Comparison of ENCODE assay signal across 23 mouse cellular contexts in genomic region chr1:151366944-151367605, GRCm38 (mm10). TPM values are rescaled to one million over a fixed set of nuclear protein-coding genes. Genes with fewer than 3 reads are reported as not detected.
DNase-seq lines count a peak whose midpoint lies in the region; ATAC-seq and TF ChIP-seq lines count a peak whose summit lies in the region.
"Had no signal": no experiment of that assay in that cellular context is flagged by ENCODE, and none has a peak within 500 bp of the region (broad histone marks: within the 10 kb centered on the region; RNA-seq: fewer than 3 reads in every experiment).

No protein-coding gene starts in this region.

- H3K4me2 ChIP-seq in hindbrain, embryonic 14.5 days (replicated peaks): no peak overlapping the region
- no peak overlapping the region for H3K4me2 ChIP-seq in midbrain, embryonic 11.5 days
- H3K4me2 ChIP-seq in midbrain, postnatal 0 days (ENCODE audit: low read depth, low read length, poor library complexity, severe bottlenecking): no peak overlapping the region
- H3K4me2 ChIP-seq: embryonic facial prominence, embryonic 15.5 days; heart, embryonic 12.5 days; limb, embryonic 12.5 days; liver, embryonic 13.5 days; lung, embryonic 15.5 days; midbrain, embryonic 12.5 days had no signal

- peaks cover 89% of the 10 kb centered on the region for H3K36me3 ChIP-seq in hindbrain, embryonic 14.5 days (replicated peaks; ENCODE audit: control insufficient read depth, insufficient read depth)
- H3K36me3 ChIP-seq in hindbrain, embryonic 10.5 days: peaks cover 94% of the 10 kb centered on the region
- H3K36me3 ChIP-seq in midbrain, embryonic 11.5 days (ENCODE audit: control insufficient read depth, insufficient read depth, low read length): peaks cover 21% of the 10 kb centered on the region; the same call in 1 of the 2 replicates
- peaks cover 32% of the 10 kb centered on the region for H3K36me3 ChIP-seq in midbrain, postnatal 0 days (ENCODE audit: insufficient read depth, low read length)

- no peaks in the 10 kb centered on the region for H3K4me1 ChIP-seq in hindbrain, embryonic 14.5 days (replicated peaks; ENCODE audit: control insufficient read depth, insufficient read depth, low read length)
- no peaks in the 10 kb centered on the region for H3K4me1 ChIP-seq in hindbrain, embryonic 10.5 days (replicated peaks)
- no peaks in the 10 kb centered on the region for H3K4me1 ChIP-seq in midbrain, embryonic 11.5 days (ENCODE audit: control insufficient read depth, insufficient read depth, low read length)
- H3K4me1 ChIP-seq in midbrain, postnatal 0 days (ENCODE audit: insufficient read depth, low read length): no peaks in the 10 kb centered on the region
- H3K4me1 ChIP-seq: embryonic facial prominence, embryonic 15.5 days; forebrain, embryonic 10.5 days; limb, embryonic 12.5 days; liver, embryonic 13.5 days; lung, embryonic 15.5 days; midbrain, embryonic 12.5 days had no signal

- no peaks in the 10 kb centered on the region for H3K27me3 ChIP-seq in hindbrain, embryonic 14.5 days (ENCODE audit: control insufficient read depth, insufficient read depth, low read length)
- no peaks in the 10 kb centered on the region for H3K27me3 ChIP-seq in hindbrain, embryonic 10.5 days (ENCODE audit: insufficient read depth, poor library complexity, severe bottlenecking)
- H3K27me3 ChIP-seq in midbrain, embryonic 11.5 days (ENCODE audit: control insufficient read depth, insufficient read depth, low read length): no peaks in the 10 kb centered on the region
- H3K27me3 ChIP-seq in midbrain, postnatal 0 days (ENCODE audit: insufficient read depth, low read length): no peaks in the 10 kb centered on the region
- H3K27me3 ChIP-seq: embryonic facial prominence, embryonic 15.5 days; heart, embryonic 12.5 days; limb, embryonic 12.5 days; liver, embryonic 13.5 days; lung, embryonic 15.5 days; midbrain, embryonic 12.5 days had no signal

- H3K4me3 ChIP-seq in hindbrain, embryonic 14.5 days (replicated peaks; ENCODE audit: low read length): no peak overlapping the region
- H3K4me3 ChIP-seq in hindbrain, embryonic 10.5 days: no peak overlapping the region
- H3K4me3 ChIP-seq in midbrain, embryonic 11.5 days (ENCODE audit: low read depth, low read length): no peak overlapping the region
- H3K4me3 ChIP-seq in midbrain, postnatal 0 days (ENCODE audit: low read depth, low read length): no peak overlapping the region
- H3K4me3 ChIP-seq: embryonic facial prominence, embryonic 15.5 days; forebrain, embryonic 10.5 days; heart, embryonic 12.5 days; limb, embryonic 12.5 days; liver, embryonic 13.5 days; lung, embryonic 15.5 days; midbrain, embryonic 12.5 days had no signal

- 0 out of 2 replicates have a peak, but pooled peaks have one; percentile 19 for ATAC-seq in hindbrain, embryonic 14.5 days (ENCODE audit: low FRiP score)
- no peak for ATAC-seq in midbrain, embryonic 11.5 days (ENCODE audit: low FRiP score)
- ATAC-seq in midbrain, postnatal 0 days (ENCODE audit: low FRiP score): no peak
- ATAC-seq: CD4-positive, CD25-positive, alpha-beta regulatory T cell, adult 4 months had no signal

- 89% methylated on average over 8 of the region's 8 CpGs for WGBS in hindbrain, embryonic 14.5 days
- WGBS in hindbrain, embryonic 10.5 days: 92% methylated on average over 8 of the region's 8 CpGs
- WGBS in midbrain, embryonic 11.5 days: 87% methylated on average over 8 of the region's 8 CpGs
- 94% methylated on average over 8 of the region's 8 CpGs for WGBS in midbrain, postnatal 0 days

- peak; percentile 45 to 82 for DNase-seq in adrenal gland, adult (ENCODE audit: inconsistent age in 2 of 2, low spot score in 1 of 2)
- DNase-seq in adrenal gland, postnatal 4 days (ENCODE audit: low spot score in 2 of 2): no peak
- no peak for DNase-seq in hindbrain, embryonic 14.5 days (ENCODE audit: low spot score)
- no peak for DNase-seq in hindbrain, embryonic 10.5 days (ENCODE audit: low spot score)
- peak; percentile 76 for DNase-seq in midbrain, embryonic 11.5 days (ENCODE audit: low spot score, missing footprints)
- DNase-seq in midbrain, postnatal 0 days (ENCODE audit: low spot score): no peak
- peak; percentile 12 for DNase-seq in adrenal gland, postnatal 25 days
- DNase-seq in layer of hippocampus, adult 11-12 months (ENCODE audit: low spot score): no peak
- DNase-seq: cerebellum, adult 9-11 months; gastrocnemius, postnatal 36 days; heart, postnatal 36 days; kidney, adult 8-10 months; liver, embryonic 13.5 days; right cerebral cortex, adult 18-20 months; thymus, postnatal 25 days had no signal

- H3K27ac ChIP-seq in hindbrain, embryonic 14.5 days: no peak overlapping the region
- no peak overlapping the region for H3K27ac ChIP-seq in hindbrain, embryonic 10.5 days
- no peak overlapping the region for H3K27ac ChIP-seq in midbrain, embryonic 11.5 days (ENCODE audit: low read depth, low read length)
- H3K27ac ChIP-seq in midbrain, postnatal 0 days (ENCODE audit: low read depth, low read length): no peak overlapping the region
- H3K27ac ChIP-seq: embryonic facial prominence, embryonic 15.5 days; forebrain, embryonic 10.5 days; limb, embryonic 12.5 days; liver, embryonic 13.5 days; lung, embryonic 15.5 days; macrophage; midbrain, embryonic 12.5 days had no signal

- TF ChIP-seq CTCF in midbrain, postnatal 0 days (IDR thresholded peaks at IDR 0.05): no peak

- H3K9ac ChIP-seq in hindbrain, embryonic 14.5 days: no peak overlapping the region
- H3K9ac ChIP-seq in midbrain, embryonic 11.5 days (ENCODE audit: low read length): no peak overlapping the region
- H3K9ac ChIP-seq in midbrain, postnatal 0 days (replicated peaks; ENCODE audit: low read length, poor library complexity, severe bottlenecking): no peak overlapping the region
- H3K9ac ChIP-seq: embryonic facial prominence, embryonic 15.5 days; heart, embryonic 12.5 days; limb, embryonic 12.5 days; liver, embryonic 13.5 days; lung, embryonic 15.5 days; midbrain, embryonic 12.5 days had no signal

- no peaks in the 10 kb centered on the region for H3K9me3 ChIP-seq in hindbrain, embryonic 14.5 days (ENCODE audit: control insufficient read depth, low read length)
- no peaks in the 10 kb centered on the region for H3K9me3 ChIP-seq in hindbrain, embryonic 10.5 days
- H3K9me3 ChIP-seq in midbrain, embryonic 11.5 days (ENCODE audit: control insufficient read depth, low read length): no peaks in the 10 kb centered on the region
- H3K9me3 ChIP-seq in midbrain, postnatal 0 days (ENCODE audit: low read length): no peaks in the 10 kb centered on the region
- H3K9me3 ChIP-seq: embryonic facial prominence, embryonic 15.5 days; forebrain, embryonic 10.5 days; heart, embryonic 12.5 days; limb, embryonic 12.5 days; liver, embryonic 13.5 days; lung, embryonic 15.5 days; midbrain, embryonic 12.5 days had no signal

RNA-seq across cellular contexts. Expression of gene Ivns1abp, which starts 22.8 kb away (rescaled TPM):
- total RNA-seq in adrenal gland, postnatal 4 days (2021): 100 to 1,000 TPM; 127 to 187 TPM
- 229 and 263 TPM in 2 replicates for polyA plus RNA-seq in hindbrain, embryonic 14.5 days (2014; fragmentation: Nextera tagmentation; extraction: Ambion mirVana)
- 299 and 375 TPM in 2 replicates for polyA plus RNA-seq in hindbrain, embryonic 10.5 days (2016; fragmentation: Nextera tagmentation; extraction: Ambion mirVana)
- polyA plus RNA-seq in midbrain, embryonic 11.5 days (2014; fragmentation: Nextera tagmentation; extraction: Ambion mirVana): 434 and 473 TPM in 2 replicates
- total RNA-seq in midbrain, postnatal 0 days (2014; rRNA removed): 164 and 176 TPM in 2 replicates
- polyA plus RNA-seq in midbrain, postnatal 0 days (2015; fragmentation: Nextera tagmentation; extraction: Ambion mirVana): 167 and 169 TPM in 2 replicates
- total RNA-seq in adrenal gland, postnatal 25 days (2021): 169 and 213 TPM in 2 replicates

Comparison
In these comparisons a context has a peak if more than half of its experiments do, and no peak if none do; other contexts are left out.
1. DNase-seq: peak in adrenal gland, adult (2 of 2), midbrain, embryonic 11.5 days (single experiment) and adrenal gland, postnatal 25 days (single experiment); none in adrenal gland, postnatal 4 days (0 of 2), hindbrain, embryonic 14.5 days (single experiment), hindbrain, embryonic 10.5 days (single experiment), midbrain, postnatal 0 days (single experiment) and layer of hippocampus, adult 11-12 months (single experiment).